Mouse (Mus musculus) gastrocnemius, postnatal 25 days (tissue): ENCODE measurements at regions not wholly inside any gene's neighbourhood (a gene's known extent, or its start where the extent isn't known, plus 50 kb on each side); places are given as distances from the start of the nearest gene placed in this dataset.
A peak's percentile ranks its signal among the peaks of the same experiment; 100 is the strongest.

Experiments
- DNase-seq: peaks from one replicate; pipeline ENCODE4 v3.0.0; 2022

- DNase-seq, result no peak
Observed at GRCm38 (mm10) chr17:51528161-51528560, 304.9 kb downstream of the Satb1 start.

DNA sequence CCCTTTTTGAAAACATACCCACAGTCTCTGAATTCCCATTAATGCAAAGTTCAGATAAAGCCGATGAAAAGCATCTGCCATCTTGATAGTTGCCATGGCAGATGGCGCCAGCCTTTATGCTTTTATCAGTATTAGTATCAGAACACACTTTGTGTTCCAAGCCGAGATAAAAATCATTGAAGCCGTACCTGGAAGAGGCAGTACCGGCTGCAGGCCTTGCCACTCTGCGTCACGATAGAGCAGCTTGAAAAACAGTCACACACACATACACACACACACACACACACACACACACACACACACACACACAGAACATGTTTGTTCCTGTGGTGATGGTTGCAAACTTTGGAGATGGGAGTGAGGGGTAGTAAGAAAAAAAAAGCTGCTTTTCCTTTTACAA lies 306.2 kb downstream of the Satb1 start:
- DNase-seq, result no peak

DNA sequence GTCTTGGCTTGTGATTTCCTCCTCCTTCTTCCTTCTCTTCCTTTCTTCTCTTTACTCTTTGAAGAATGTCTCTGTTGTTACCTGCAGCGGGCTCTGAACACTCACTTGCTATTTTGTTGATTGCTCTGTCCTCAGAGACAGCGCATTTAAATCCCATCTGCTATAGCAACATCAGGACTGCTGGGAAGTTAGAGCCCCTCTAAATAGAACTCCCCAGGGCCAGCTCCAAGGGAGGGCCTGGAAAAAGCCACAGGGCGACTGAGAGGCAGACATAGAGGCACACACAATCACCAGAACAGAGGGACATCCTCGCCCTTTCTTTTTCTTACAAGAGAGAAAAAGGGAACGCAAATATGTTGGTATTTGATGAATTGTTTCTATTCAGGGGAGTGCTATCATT lies 306.6 kb downstream of the Satb1 start:
- DNase-seq, result no peak

- no peak for DNase-seq
Observed at GRCm38 (mm10) chr17:51526021-51526420, 307.1 kb downstream of the Satb1 start.

- no peak for DNase-seq
Observed at GRCm38 (mm10) chr17:51525219-51525618, 307.9 kb downstream of the Satb1 start.

DNA sequence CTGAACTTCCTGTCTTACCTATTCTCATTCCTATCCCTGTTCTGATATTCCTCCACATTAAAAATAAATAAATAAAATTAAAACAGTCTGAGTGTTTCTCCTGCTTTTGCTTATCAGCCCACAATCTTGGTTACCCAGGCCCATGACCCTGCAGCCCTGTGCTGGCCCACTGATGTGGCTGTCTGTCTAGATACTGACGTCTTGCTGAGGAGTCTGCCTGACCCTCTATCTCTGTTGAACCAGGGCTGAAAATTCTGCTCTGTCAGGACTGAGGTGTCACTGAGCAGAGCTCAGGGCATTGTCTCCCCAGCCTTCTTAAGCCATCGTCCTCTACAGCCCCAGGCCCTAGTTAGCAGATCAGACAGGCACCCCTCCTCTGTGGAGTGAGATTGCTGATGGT lies 321.2 kb downstream of the Satb1 start:
- DNase-seq, result no peak

DNA sequence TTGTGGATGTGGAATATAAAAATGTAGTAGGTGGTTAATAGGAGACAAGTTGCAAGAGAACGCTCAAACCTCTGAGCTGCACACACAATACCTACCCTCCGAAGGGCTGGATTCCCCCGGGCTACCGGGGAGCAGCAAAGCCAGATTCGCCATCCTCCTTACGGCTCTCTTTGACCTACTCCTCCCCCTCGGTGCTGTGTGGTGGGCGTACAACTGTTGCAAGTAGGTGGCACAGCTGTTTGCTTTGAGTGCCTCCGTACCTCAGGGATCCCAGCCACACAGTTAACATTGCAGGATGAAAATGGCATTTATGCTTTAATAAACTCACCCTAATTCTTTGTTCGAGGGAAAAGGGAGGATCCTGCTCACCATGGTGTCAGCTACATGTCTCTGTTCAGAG lies 321.6 kb upstream of the Tbc1d5 start:
- no peak for DNase-seq

DNA sequence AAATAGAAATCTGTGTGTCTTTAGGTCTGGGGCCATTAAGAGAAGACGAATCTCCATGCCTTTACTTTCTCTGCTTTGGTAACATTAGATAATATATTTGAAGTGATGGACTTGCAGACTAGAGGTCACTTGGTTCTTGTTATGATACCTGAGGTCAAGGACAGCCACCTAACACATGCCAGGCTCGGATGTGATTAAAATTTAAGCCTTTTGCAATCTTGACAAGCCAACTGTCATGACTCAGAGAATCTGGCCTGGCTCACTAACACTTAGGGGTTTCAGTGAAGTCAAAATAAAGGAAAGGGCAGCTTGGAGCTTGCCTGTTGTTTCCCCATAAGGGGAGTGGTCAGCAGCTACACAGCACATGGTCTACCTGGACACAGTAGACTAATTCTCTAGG lies 320.4 kb upstream of the Tbc1d5 start:
- DNase-seq, result no peak

DNA sequence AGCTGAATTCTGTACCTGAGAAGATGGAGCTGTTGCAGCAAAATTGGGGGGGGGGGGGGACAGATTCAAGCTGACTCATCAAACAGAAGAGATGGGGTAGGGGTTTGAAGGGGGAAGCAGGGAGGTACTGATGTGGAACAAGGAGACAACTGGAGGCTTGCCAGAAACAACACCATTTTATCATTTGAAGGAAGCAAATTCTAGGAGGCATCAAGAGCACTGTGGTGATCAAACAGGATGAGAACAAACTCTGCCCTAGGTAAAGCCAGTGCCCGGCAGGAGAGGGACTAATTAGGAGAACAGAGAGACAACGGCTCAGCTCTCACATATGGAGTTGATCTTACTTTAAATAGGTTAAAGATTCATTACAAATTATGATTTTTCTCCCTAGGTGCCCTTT lies 315.9 kb upstream of the Tbc1d5 start:
- DNase-seq, result no peak

DNA sequence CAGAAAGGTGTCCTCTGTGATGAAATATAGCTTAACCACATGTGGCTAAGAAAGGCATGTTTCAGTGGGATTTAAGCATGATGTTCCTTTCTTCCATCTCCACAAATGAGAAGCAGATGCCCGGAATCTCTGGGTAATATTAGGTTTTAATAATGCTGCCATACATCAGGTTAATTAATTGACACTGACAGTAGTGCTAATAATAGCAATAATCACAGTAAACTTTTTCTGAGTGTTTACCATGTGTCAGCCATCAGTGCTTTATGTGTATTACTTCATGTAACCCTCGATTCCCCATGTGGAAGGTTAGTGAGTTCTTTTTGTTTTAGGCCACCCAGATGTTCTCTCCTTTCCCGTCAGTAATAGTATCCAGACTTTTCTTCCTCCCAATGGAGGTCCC lies 310.2 kb upstream of the Tbc1d5 start:
- no peak for DNase-seq

DNA sequence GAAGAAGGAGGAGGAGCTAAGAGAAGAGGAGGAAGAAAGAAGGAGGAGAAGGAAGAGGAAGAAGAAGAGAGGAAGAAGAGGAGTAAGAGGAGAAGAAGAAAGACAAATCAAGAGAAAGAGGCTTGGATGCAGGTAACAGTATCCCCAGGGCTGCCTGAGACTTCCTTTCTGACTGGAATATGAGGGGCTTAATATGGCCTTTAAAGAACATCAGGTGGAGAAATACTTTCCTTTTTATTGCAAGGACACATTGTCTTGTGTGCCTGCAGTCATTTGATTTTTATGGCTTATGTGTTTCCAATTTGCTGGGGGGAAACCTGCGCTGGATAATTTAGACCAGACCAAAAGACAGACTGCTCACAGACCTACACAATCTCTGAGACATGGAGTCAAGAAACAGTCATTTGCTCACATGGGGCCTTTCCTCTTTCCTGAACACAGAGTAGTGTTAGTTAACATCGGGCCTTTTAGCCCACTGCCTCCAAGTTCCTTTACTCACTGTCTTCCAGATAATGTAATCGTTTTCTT lies 308.8 kb upstream of the Tbc1d5 start:
- DNase-seq, result no peak

- peak; percentile 20 for DNase-seq
Observed at GRCm38 (mm10) chr17:51477810-51478209, 298.7 kb upstream of the Tbc1d5 start.

DNA sequence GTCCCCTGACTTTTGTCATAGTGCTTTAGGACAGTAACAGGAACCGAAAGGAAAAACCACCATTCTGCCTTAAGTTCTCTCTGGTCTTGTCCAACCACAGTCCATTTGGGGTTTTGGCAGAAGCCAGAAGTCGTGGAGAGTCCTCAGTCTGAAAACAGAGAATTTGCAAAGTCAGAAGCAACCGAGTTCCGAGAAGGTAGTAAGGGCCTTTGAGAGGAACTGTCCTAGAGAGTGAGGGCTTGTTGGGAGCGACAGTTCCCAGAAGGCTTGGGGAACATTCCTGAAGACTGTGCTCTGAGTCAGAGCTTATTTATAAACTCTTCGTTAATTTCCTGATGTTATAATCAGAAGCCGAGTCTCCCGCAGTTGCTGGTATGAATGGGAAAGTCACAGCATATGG lies 298.3 kb upstream of the Tbc1d5 start:
- DNase-seq, result no peak

DNA sequence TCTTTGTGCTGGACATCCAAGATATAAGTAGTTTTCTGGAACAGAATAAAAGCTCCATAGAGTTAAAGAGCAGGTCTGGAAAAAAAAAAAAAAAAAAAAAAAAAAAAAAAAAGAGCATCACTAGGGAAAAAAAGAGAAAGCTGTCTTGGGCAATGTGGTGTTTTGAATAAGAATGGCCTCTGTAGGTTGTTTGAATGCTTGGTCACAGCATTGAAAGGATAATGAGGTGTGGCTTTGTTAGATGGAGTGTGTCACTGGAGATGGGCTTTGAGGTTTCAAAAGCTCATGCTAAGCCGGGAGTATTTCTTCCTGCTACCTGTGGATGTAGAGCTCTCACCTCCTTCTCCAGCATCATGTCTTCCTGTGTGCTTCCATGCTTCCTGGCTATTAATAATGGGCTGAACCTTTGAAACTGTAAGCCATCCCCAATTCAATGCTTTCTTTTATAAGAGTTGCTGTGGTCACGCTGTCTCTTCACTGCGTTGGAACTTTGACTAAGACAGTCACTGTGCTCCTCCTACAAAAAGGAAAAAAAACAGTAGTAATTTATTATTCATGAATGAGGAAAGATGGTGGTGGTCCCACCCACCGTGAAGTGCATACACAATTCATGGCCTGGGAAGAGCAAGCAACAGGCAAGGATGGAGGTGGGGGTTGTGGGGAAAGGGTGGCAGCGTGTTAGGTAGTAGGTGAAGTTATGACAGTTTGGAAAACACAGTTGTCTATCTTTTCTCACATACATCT lies 283.2 kb upstream of the Tbc1d5 start:
- no peak for DNase-seq

- DNase-seq, result no peak
Observed at GRCm38 (mm10) chr17:51461248-51461647, 282.1 kb upstream of the Tbc1d5 start.

- no peak for DNase-seq
Observed at GRCm38 (mm10) chr17:51459119-51459518, 280.0 kb upstream of the Tbc1d5 start.

DNA sequence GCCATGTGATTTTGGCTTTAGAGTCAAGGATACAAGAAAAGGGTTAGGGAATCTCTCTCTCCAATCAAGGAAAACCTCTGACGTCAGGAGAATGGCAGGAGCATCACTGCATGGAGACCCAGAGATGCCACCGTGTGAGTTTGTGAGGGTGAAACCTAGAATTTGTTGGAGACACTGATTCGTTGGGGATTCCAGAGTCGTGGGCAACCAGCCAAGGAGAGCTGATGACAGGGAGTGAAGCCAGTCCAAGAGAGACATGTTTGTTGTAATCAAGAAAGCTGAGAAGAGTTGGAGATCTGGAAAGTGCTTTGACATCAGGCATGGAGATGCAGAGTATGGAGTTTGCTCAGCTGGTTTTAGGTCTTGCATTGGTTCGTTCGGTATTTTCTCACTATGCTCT lies 236.6 kb upstream of the Tbc1d5 start:
- DNase-seq, result no peak

DNA sequence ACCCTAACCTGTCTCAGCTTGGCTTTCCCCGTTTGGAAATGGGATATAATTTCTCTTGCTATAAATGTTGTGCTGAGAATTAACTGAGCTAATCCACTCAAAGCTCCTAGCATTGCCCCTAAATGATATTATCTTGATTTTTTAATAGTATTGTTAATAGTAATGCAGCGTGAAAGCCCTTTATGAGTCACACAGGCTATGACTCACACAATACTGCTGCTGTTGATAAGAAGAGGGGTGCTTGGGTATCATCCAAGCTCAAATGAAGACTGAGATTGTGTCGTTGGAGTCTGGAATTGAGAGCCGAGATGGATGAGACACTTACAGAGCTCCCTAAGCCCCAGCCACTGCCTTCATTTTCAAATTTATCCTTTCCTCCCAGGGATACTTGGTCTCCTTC lies 235.2 kb upstream of the Tbc1d5 start:
- DNase-seq, result no peak

DNA sequence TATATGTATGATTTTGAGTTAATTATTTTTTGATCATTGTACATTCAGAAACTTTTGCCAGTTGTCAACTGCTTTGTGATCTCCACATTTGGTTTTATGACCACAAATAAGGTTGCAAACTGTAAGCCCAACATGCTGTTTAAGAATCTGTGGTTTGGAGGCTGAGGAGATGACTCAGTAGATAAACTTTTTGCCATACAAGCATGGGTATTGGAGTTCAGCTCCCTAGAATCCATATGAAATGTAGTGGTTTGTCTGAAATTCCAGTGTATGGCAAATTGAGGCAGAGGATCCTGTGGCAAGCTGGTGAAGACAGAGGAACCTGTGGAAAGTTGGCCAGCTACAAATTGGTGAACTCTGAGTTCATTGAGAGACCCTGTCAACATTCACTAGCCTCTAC lies 234.6 kb upstream of the Tbc1d5 start:
- no peak for DNase-seq

DNA sequence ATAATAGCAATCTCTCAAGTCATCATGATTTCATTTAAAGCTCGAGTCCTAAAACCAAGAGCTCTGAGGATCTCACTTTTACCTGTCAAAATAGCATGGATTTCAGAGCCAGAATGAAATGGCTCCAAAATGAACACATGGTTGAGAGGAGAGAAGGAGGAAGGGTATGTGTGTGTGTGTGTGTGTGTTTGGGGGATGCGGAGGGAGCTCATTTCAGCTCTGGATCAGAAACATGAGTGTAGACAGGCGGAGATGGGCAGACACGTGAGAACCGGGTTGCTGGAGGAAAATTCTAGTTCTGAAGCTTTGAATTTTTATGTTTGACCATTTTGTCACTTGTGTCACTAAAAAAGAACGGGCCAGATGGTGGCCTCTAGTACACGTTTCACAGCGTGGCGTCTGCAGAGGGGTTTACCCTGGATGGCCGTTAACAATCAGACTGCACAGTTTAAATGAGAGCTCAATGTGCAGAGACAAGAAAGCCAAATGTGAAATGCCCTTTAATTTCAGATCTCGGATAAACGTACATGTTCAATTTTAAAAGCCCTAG lies 232.5 kb upstream of the Tbc1d5 start:
- no peak for DNase-seq

GRCm38 (mm10) chr17:51408894-51409293 lies 229.7 kb upstream of the Tbc1d5 start:
- no peak for DNase-seq

GRCm38 (mm10) chr17:51408367-51408766 lies 229.2 kb upstream of the Tbc1d5 start:
- DNase-seq, result no peak

- DNase-seq, result peak; percentile 12
Observed at GRCm38 (mm10) chr17:51407046-51407445, 227.9 kb upstream of the Tbc1d5 start.

DNA sequence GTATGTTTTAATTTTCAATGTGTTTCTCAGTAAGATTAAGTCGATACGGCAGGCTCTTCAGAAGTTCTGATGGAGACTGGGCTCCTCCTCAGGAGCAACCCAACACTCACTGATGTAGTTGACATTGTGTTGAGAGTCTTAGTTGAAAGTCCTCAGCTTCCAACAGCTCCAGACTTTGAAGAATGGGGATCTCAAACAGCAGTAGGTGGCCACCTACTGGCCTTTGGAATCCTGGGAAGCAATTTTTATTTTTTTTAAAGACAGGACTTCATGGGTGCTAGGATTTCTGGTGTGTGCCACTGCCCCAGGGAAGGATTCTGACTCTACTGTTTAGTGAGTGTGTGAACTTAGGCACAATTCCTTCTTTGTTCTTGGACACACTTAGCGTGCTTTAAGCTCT lies 225.9 kb upstream of the Tbc1d5 start:
- no peak for DNase-seq
